In the genomic region with DNA sequence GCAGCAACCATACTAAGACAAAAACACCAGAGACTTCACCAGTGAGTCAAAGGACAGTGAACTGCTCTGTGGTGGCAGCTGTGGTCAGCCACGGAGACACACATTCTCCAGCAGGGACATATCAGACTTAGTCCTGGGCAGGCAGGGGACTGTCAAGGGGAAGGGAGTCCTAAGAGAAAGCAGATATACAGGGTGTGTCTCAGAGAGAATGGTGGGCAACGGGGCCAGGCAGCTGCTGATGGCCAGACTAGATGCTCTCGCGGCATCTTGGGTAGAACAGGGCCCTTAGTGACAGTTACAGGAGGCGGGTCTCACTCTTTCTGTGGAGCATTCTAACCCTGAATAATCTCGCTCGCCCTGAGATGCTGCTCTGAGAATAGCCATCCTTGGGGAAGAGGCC, we compare ENCODE assay signal across 20 mouse cellular contexts. TPM values are rescaled to one million over a fixed set of nuclear protein-coding genes. Genes with fewer than 3 reads are reported as not detected.
DNase-seq lines count a peak whose midpoint lies in the region; ATAC-seq and TF ChIP-seq lines count a peak whose summit lies in the region.
"Had no signal": no experiment of that assay in that cellular context is flagged by ENCODE, and none has a peak within 500 bp of the region (broad histone marks: within the 10 kb centered on the region; RNA-seq: fewer than 3 reads in every experiment).

No protein-coding gene starts in this region.

- H3K36me3 ChIP-seq in liver, embryonic 13.5 days = no peaks in the 10 kb centered on the region
- H3K36me3 ChIP-seq in liver, postnatal 0 days (replicated peaks; ENCODE audit: insufficient read depth, low read length) = peaks cover 2% of the 10 kb centered on the region
- no peaks in the 10 kb centered on the region for H3K36me3 ChIP-seq in forebrain, embryonic 15.5 days

- H3K9ac ChIP-seq in liver, embryonic 13.5 days = peak overlapping the region; percentile 47; the same call in 1 of the 2 replicates
- no peak overlapping the region for H3K9ac ChIP-seq in liver, postnatal 0 days (replicated peaks)
- H3K9ac ChIP-seq in forebrain, embryonic 15.5 days (replicated peaks) = no peak overlapping the region
- H3K9ac ChIP-seq: embryonic facial prominence, embryonic 12.5 days; forebrain, embryonic 13.5 days; heart, embryonic 15.5 days; hindbrain, embryonic 14.5 days had no signal

- peak; percentile 84 for ATAC-seq in liver, embryonic 13.5 days (ENCODE audit: low read depth)
- ATAC-seq in liver, postnatal 0 days = peak; percentile 57
- ATAC-seq in forebrain, embryonic 15.5 days (replicated peaks) = no peak
- ATAC-seq: forebrain, embryonic 13.5 days had no signal

- peak overlapping the region; percentile 31 for H3K4me3 ChIP-seq in liver, embryonic 13.5 days (replicated peaks)
- no peak overlapping the region for H3K4me3 ChIP-seq in liver, postnatal 0 days (ENCODE audit: low read depth, low read length)
- H3K4me3 ChIP-seq in forebrain, embryonic 15.5 days = no peak overlapping the region
- H3K4me3 ChIP-seq: embryonic facial prominence, embryonic 12.5 days; forebrain, embryonic 13.5 days; heart, embryonic 15.5 days; hindbrain, embryonic 10.5 days had no signal

- no peaks in the 10 kb centered on the region for H3K9me3 ChIP-seq in liver, embryonic 13.5 days (replicated peaks)
- no peaks in the 10 kb centered on the region for H3K9me3 ChIP-seq in liver, postnatal 0 days (ENCODE audit: low read length)
- H3K9me3 ChIP-seq in forebrain, embryonic 15.5 days = no peaks in the 10 kb centered on the region
- H3K9me3 ChIP-seq: embryonic facial prominence, embryonic 12.5 days; forebrain, embryonic 13.5 days; heart, embryonic 15.5 days; hindbrain, embryonic 10.5 days had no signal

- peak overlapping the region; percentile 54 for H3K4me2 ChIP-seq in liver, embryonic 13.5 days
- 0 out of 2 replicates have a peak overlapping the region, but pooled peaks have one; percentile 14 for H3K4me2 ChIP-seq in liver, postnatal 0 days (ENCODE audit: low read depth, low read length)
- H3K4me2 ChIP-seq in forebrain, embryonic 15.5 days (replicated peaks) = no peak overlapping the region
- H3K4me2 ChIP-seq: embryonic facial prominence, embryonic 12.5 days; forebrain, embryonic 13.5 days; heart, embryonic 11.5 days; heart, embryonic 15.5 days; hindbrain, embryonic 14.5 days had no signal

- no peak for TF ChIP-seq CTCF in liver, postnatal 0 days (IDR thresholded peaks at IDR 0.05; ENCODE audit: low read depth)

- no peaks in the 10 kb centered on the region for H3K27me3 ChIP-seq in liver, embryonic 13.5 days
- H3K27me3 ChIP-seq in liver, postnatal 0 days (ENCODE audit: insufficient read depth, low read length) = no peaks in the 10 kb centered on the region
- no peaks in the 10 kb centered on the region for H3K27me3 ChIP-seq in forebrain, embryonic 15.5 days
- H3K27me3 ChIP-seq: embryonic facial prominence, embryonic 12.5 days; forebrain, embryonic 13.5 days; heart, embryonic 15.5 days had no signal

- 37% methylated on average over 7 of the region's 7 CpGs for WGBS in liver, embryonic 13.5 days (ENCODE audit: insufficient replicate concordance)
- 61% methylated on average over 7 of the region's 7 CpGs for WGBS in liver, postnatal 0 days (ENCODE audit: insufficient replicate concordance)
- 84% methylated on average over 7 of the region's 7 CpGs for WGBS in forebrain, embryonic 15.5 days

- H3K27ac ChIP-seq in liver, embryonic 13.5 days = 0 out of 2 replicates have a peak overlapping the region, but pooled peaks have one; percentile 29
- no peak overlapping the region for H3K27ac ChIP-seq in liver, postnatal 0 days (ENCODE audit: low read depth)
- no peak overlapping the region for H3K27ac ChIP-seq in forebrain, embryonic 15.5 days (replicated peaks)
- H3K27ac ChIP-seq: embryonic facial prominence, embryonic 12.5 days; forebrain, embryonic 13.5 days; heart, embryonic 15.5 days; hindbrain, embryonic 10.5 days; hindbrain, embryonic 14.5 days had no signal

- no peak for TF ChIP-seq EP300 in liver, postnatal 0 days (IDR thresholded peaks at IDR 0.05; ENCODE audit: low read depth)

- DNase-seq in heart, adult 11 months = peak; percentile 74
- no peak for DNase-seq in heart, postnatal 36 days
- DNase-seq in liver, embryonic 13.5 days = peak; percentile 20
- no peak for DNase-seq in liver, postnatal 0 days
- DNase-seq in heart, adult 9 months (ENCODE audit: low spot score in 2 of 2) = no peak
- DNase-seq in Muller cell, postnatal 12 days (ENCODE audit: inconsistent ontology term) = no peak
- DNase-seq: adrenal gland, adult 2 months; adrenal gland, postnatal 36 days; cerebellum, adult 8-10 months; cerebellum, postnatal 14 days; gastrocnemius, postnatal 36 days; heart, adult 18-20 months; heart, postnatal 14 days had no signal

- intact Hi-C loops in heart, postnatal 36 days (cut with DNase I) = no loop called here

- H3K4me1 ChIP-seq in liver, embryonic 13.5 days (replicated peaks) = peaks cover 21% of the 10 kb centered on the region
- no peaks in the 10 kb centered on the region for H3K4me1 ChIP-seq in liver, postnatal 0 days (ENCODE audit: insufficient read depth)
- H3K4me1 ChIP-seq in forebrain, embryonic 15.5 days = no peaks in the 10 kb centered on the region
- H3K4me1 ChIP-seq: embryonic facial prominence, embryonic 12.5 days; forebrain, embryonic 13.5 days; heart, embryonic 15.5 days; hindbrain, embryonic 10.5 days had no signal

RNA-seq across cellular contexts. Expression of gene Rab20, which starts 34.3 kb away (rescaled TPM):
- 10 to 100 TPM; 26.9 to 32.1 TPM for total RNA-seq in heart, postnatal 36 days (2021)
- polyA plus RNA-seq in liver, embryonic 13.5 days (2015; fragmentation: Nextera tagmentation; extraction: Ambion mirVana) = 3.1 and 3.5 TPM in 2 replicates
- 10.7 and 11.1 TPM in 2 replicates for polyA plus RNA-seq in liver, postnatal 0 days (2015; fragmentation: Nextera tagmentation; extraction: Ambion mirVana)
- 0.91 and 1.2 TPM in 2 replicates for polyA plus RNA-seq in forebrain, embryonic 15.5 days (2015; fragmentation: Nextera tagmentation; extraction: Ambion mirVana)

RNA-seq across cellular contexts. Expression of gene Naxd, which starts 53.1 kb away (rescaled TPM):
- 10 to 100 TPM; 35.6 to 39.7 TPM for total RNA-seq in heart, postnatal 36 days (2021)
- 39.6 and 40.4 TPM in 2 replicates for polyA plus RNA-seq in liver, embryonic 13.5 days (2015; fragmentation: Nextera tagmentation; extraction: Ambion mirVana)
- 46.7 and 47.1 TPM in 2 replicates for polyA plus RNA-seq in liver, postnatal 0 days (2015; fragmentation: Nextera tagmentation; extraction: Ambion mirVana)
- 161 and 166 TPM in 2 replicates for polyA plus RNA-seq in forebrain, embryonic 15.5 days (2015; fragmentation: Nextera tagmentation; extraction: Ambion mirVana)

Comparison
In these comparisons a context has a peak if more than half of its experiments do, and no peak if none do; other contexts are left out.
1. DNase-seq: peak in heart, adult 11 months (single experiment) and liver, embryonic 13.5 days (single experiment); none in heart, postnatal 36 days (0 of 2), liver, postnatal 0 days (single experiment), heart, adult 9 months (0 of 2) and Muller cell, postnatal 12 days (single experiment).